Mouse (Mus musculus) neural tube, embryonic 13.5 days (tissue): ENCODE results near the gene Slc39a9. TPM values are rescaled to one million over a fixed set of nuclear protein-coding genes. Genes with fewer than 3 reads are reported as not detected.
A peak's percentile ranks its signal among the peaks of the same experiment; 100 is the strongest.

Source experiments
- ATAC-seq: fragments of 200-750 bp; cut with Nextera tagmentation; 2 replicates; pipeline ENCODE4 v1.8.0; 2017; ENCODE audit warnings: low read depth, mild to moderate bottlenecking, moderate TSS enrichment, moderate library complexity
- H3K27ac ChIP-seq: fragments of 300-500 bp; sonication (generic); replicated peaks from 2 replicates; pipeline ENCODE4 v1.5.1; 2015; ENCODE audit warnings: moderate library complexity, mild to moderate bottlenecking, inconsistent platforms
- H3K27me3 ChIP-seq: fragments of 300-500 bp; sonication (generic); 2 replicates; pipeline ENCODE4 v1.6.1; 2015; ENCODE audit warnings: mild to moderate bottlenecking, inconsistent platforms
- H3K36me3 ChIP-seq: fragments of 300-500 bp; sonication (generic); 2 replicates; pipeline ENCODE4 v1.6.1; 2015; ENCODE audit warnings: mild to moderate bottlenecking, inconsistent platforms
- H3K4me1 ChIP-seq: fragments of 300-500 bp; sonication (generic); replicated peaks from 2 replicates; pipeline ENCODE4 v1.6.1; 2015; ENCODE audit warnings: inconsistent platforms
- H3K4me2 ChIP-seq: fragments of 300-500 bp; sonication (generic); 2 replicates; pipeline ENCODE4 v1.6.1; 2015; ENCODE audit warnings: inconsistent platforms, mild to moderate bottlenecking, moderate library complexity
- H3K4me3 ChIP-seq: fragments of 300-500 bp; sonication (generic); 2 replicates; pipeline ENCODE4 v1.5.1; 2015; ENCODE audit warnings: mild to moderate bottlenecking, inconsistent platforms
- H3K9ac ChIP-seq: fragments of 300-500 bp; sonication (generic); 2 replicates; pipeline ENCODE4 v1.6.1; 2015; ENCODE audit warnings: moderate library complexity, mild to moderate bottlenecking, inconsistent platforms
- H3K9me3 ChIP-seq: fragments of 300-500 bp; sonication (generic); 2 replicates; pipeline ENCODE4 v1.6.1; 2016; ENCODE audit warnings: inconsistent platforms
- WGBS: fragments of 180-500 bp; shearing (Covaris S2); methylation state at CpG from one replicate; pipeline ENCODE4 v1.1.7; 2015; 5-methylcytosine and 5-hydroxymethylcytosine counted together
- polyA plus RNA-seq: library from polyadenylated mRNA; unstranded; fragments of >200 nt; fragmentation: Nextera tagmentation; extraction: Ambion mirVana; gene quantifications from 2 replicates; pipeline ENCODE4 v1.2.1, GENCODE M21; 2015

The Slc39a9 gene
- polyA plus RNA-seq, 1 experiment from 2014 or later = 22.6 TPM

- Histone ChIP-seq H3K4me3 (no peak overlapping the region), H3K4me1 (0 out of 2 replicates have a peak, but pooled peaks cover 4% of the 10 kb centered on the region), H3K27me3 (no peaks in the 10 kb centered on the region), H3K36me3 (0 out of 2 replicates have a peak, but pooled peaks cover 4% of the 10 kb centered on the region), H3K9me3 (no peaks in the 10 kb centered on the region), H3K9ac (no peak overlapping the region), H3K4me2 (no peak overlapping the region), H3K27ac (no peak overlapping the region)
- no peak for ATAC-seq
- WGBS = 89% methylated on average over 3 of the region's 3 CpGs
Observed at GRCm38 (mm10) chr12:80609928-80610327, 33.8 kb upstream of the Slc39a9 start.

GRCm38 (mm10) chr12:80612113-80612791 is 31.4 kb upstream of the Slc39a9 start:
- WGBS = 53% methylated on average over 9 of the region's 9 CpGs
- no peak for ATAC-seq
- Histone ChIP-seq H3K4me1 (0 out of 2 replicates have a peak, but pooled peaks cover 4% of the 10 kb centered on the region), H3K36me3 (no peaks in the 10 kb centered on the region), H3K27me3 (no peaks in the 10 kb centered on the region), H3K27ac (no peak overlapping the region), H3K4me3 (no peak overlapping the region), H3K4me2 (no peak overlapping the region), H3K9ac (no peak overlapping the region), H3K9me3 (no peaks in the 10 kb centered on the region)

- H3K4me3 ChIP-seq = no peak overlapping the region
- no peak for ATAC-seq
- no peak overlapping the region for H3K9ac ChIP-seq
- no peaks in the 10 kb centered on the region for H3K36me3 ChIP-seq
- no peaks in the 10 kb centered on the region for H3K9me3 ChIP-seq
- H3K27me3 ChIP-seq = no peaks in the 10 kb centered on the region
- 0 out of 2 replicates have a peak, but pooled peaks cover 4% of the 10 kb centered on the region for H3K4me1 ChIP-seq
- 37% methylated on average over 7 of the region's 7 CpGs for WGBS
- H3K4me2 ChIP-seq = no peak overlapping the region
- H3K27ac ChIP-seq = no peak overlapping the region
Observed at GRCm38 (mm10) chr12:80615371-80616257, 28.1 kb upstream of the Slc39a9 start.

- Histone ChIP-seq H3K9ac (no peak overlapping the region), H3K36me3 (no peaks in the 10 kb centered on the region), H3K9me3 (no peaks in the 10 kb centered on the region), H3K27ac (no peak overlapping the region), H3K4me3 (no peak overlapping the region), H3K4me1 (no peaks in the 10 kb centered on the region), H3K27me3 (no peaks in the 10 kb centered on the region), H3K4me2 (no peak overlapping the region)
- ATAC-seq = no peak
- 76% methylated on average over 5 of the region's 5 CpGs for WGBS
Observed at GRCm38 (mm10) chr12:80620501-80620900, 23.2 kb upstream of the Slc39a9 start.

- peaks cover 55% of the 10 kb centered on the region for H3K36me3 ChIP-seq
- WGBS = 90% methylated on average over 5 of the region's 5 CpGs
- H3K4me3 ChIP-seq = no peak overlapping the region
- ATAC-seq = no peak
- no peak overlapping the region for H3K9ac ChIP-seq
- no peak overlapping the region for H3K27ac ChIP-seq
- no peaks in the 10 kb centered on the region for H3K9me3 ChIP-seq
- H3K4me1 ChIP-seq = no peaks in the 10 kb centered on the region
- H3K4me2 ChIP-seq = no peak overlapping the region
- no peaks in the 10 kb centered on the region for H3K27me3 ChIP-seq
Observed at GRCm38 (mm10) chr12:80631790-80632189, 11.9 kb upstream of the Slc39a9 start.

- H3K27ac ChIP-seq = peak overlapping the region; percentile 91
- H3K9ac ChIP-seq = peak overlapping the region; percentile 97
- H3K36me3 ChIP-seq = peaks cover 42% of the 10 kb centered on the region
- peak overlapping the region; percentile 96 for H3K4me3 ChIP-seq
- no peaks in the 10 kb centered on the region for H3K9me3 ChIP-seq
- no peaks in the 10 kb centered on the region for H3K27me3 ChIP-seq
- peak; percentile 83 for ATAC-seq
- H3K4me1 ChIP-seq = peaks cover 48% of the 10 kb centered on the region
- H3K4me2 ChIP-seq = peak overlapping the region; percentile 97
- WGBS = 3% methylated on average over 47 of the region's 48 CpGs
Observed at GRCm38 (mm10) chr12:80642725-80643692, 674 bp upstream of the Slc39a9 start.

- no peaks in the 10 kb centered on the region for H3K27me3 ChIP-seq
- peak overlapping the region; percentile 91; the same call in 1 of the 2 replicates for H3K27ac ChIP-seq
- peak overlapping the region; percentile 96 for H3K4me3 ChIP-seq
- peaks cover 36% of the 10 kb centered on the region for H3K36me3 ChIP-seq
- peaks cover 55% of the 10 kb centered on the region for H3K4me1 ChIP-seq
- peak overlapping the region; percentile 97 for H3K9ac ChIP-seq
- H3K4me2 ChIP-seq = peak overlapping the region; percentile 97
- 11% methylated on average over 18 of the region's 18 CpGs for WGBS
- ATAC-seq = no peak
- H3K9me3 ChIP-seq = no peaks in the 10 kb centered on the region
Observed at GRCm38 (mm10) chr12:80644506-80644868, 804 bp downstream of the Slc39a9 start.

- H3K36me3 ChIP-seq = peaks cover 23% of the 10 kb centered on the region
- no peaks in the 10 kb centered on the region for H3K9me3 ChIP-seq
- H3K27ac ChIP-seq = no peak overlapping the region
- peak overlapping the region; percentile 96; the same call in 1 of the 2 replicates for H3K4me3 ChIP-seq
- peak overlapping the region; percentile 97 for H3K4me2 ChIP-seq
- no peaks in the 10 kb centered on the region for H3K27me3 ChIP-seq
- ATAC-seq = no peak
- H3K4me1 ChIP-seq = peaks cover 55% of the 10 kb centered on the region
- 95% methylated on average over 3 of the region's 3 CpGs for WGBS
- peak overlapping the region; percentile 53 for H3K9ac ChIP-seq
Observed at GRCm38 (mm10) chr12:80646377-80646776, 2.7 kb downstream of the Slc39a9 start.

GRCm38 (mm10) chr12:80653951-80654658 is 10.4 kb downstream of the Slc39a9 start:
- Histone ChIP-seq H3K9ac (no peak overlapping the region), H3K4me1 (peaks cover under 1% of the 10 kb centered on the region; the same call in 1 of the 2 replicates), H3K27me3 (no peaks in the 10 kb centered on the region), H3K36me3 (0 out of 2 replicates have a peak, but pooled peaks cover 6% of the 10 kb centered on the region), H3K4me3 (no peak overlapping the region), H3K27ac (no peak overlapping the region), H3K9me3 (no peaks in the 10 kb centered on the region), H3K4me2 (no peak overlapping the region)
- 91% methylated on average over 7 of the region's 7 CpGs for WGBS
- ATAC-seq = no peak

GRCm38 (mm10) chr12:80654659-80655025 is 11.0 kb downstream of the Slc39a9 start:
- no peak overlapping the region for H3K27ac ChIP-seq
- H3K9me3 ChIP-seq = no peaks in the 10 kb centered on the region
- no peaks in the 10 kb centered on the region; the same call in 1 of the 2 replicates for H3K4me1 ChIP-seq
- H3K4me3 ChIP-seq = no peak overlapping the region
- 0 out of 2 replicates have a peak, but pooled peaks cover 5% of the 10 kb centered on the region for H3K36me3 ChIP-seq
- no peak for ATAC-seq
- no peaks in the 10 kb centered on the region for H3K27me3 ChIP-seq
- no peak overlapping the region for H3K9ac ChIP-seq
- 91% methylated on average over 3 of the region's 3 CpGs for whole genome bisulfite sequencing
- no peak overlapping the region for H3K4me2 ChIP-seq

GRCm38 (mm10) chr12:80658661-80659060 is 15.0 kb downstream of the Slc39a9 start:
- H3K4me2 ChIP-seq = no peak overlapping the region
- ATAC-seq = no peak
- H3K9ac ChIP-seq = no peak overlapping the region
- H3K36me3 ChIP-seq = peaks cover 15% of the 10 kb centered on the region
- no peaks in the 10 kb centered on the region for H3K27me3 ChIP-seq
- no peak overlapping the region for H3K27ac ChIP-seq
- H3K4me1 ChIP-seq = no peaks in the 10 kb centered on the region; the same call in 1 of the 2 replicates
- H3K4me3 ChIP-seq = no peak overlapping the region
- no peaks in the 10 kb centered on the region for H3K9me3 ChIP-seq
- WGBS = 90% methylated on average over 6 of the region's 6 CpGs
